Mouse (Mus musculus) erythroblast, embryonic 14.5 days (primary cell): ENCODE results near the gene Alk. TPM values are rescaled to one million over a fixed set of nuclear protein-coding genes. Genes with fewer than 3 reads are reported as not detected.

ENCODE experiments used
- H3K27me3 ChIP-seq: 2 replicates; pipeline ENCODE4 v1.6.1; 2012; ENCODE audit warnings: inconsistent platforms; ENCODE audit not compliant: control insufficient read depth
- H3K36me3 ChIP-seq: 2 replicates; pipeline ENCODE4 v1.6.1; 2012; ENCODE audit warnings: mild to moderate bottlenecking, inconsistent platforms; ENCODE audit not compliant: control insufficient read depth
- H3K4me1 ChIP-seq: 2 replicates; pipeline ENCODE4 v1.6.1; 2012; ENCODE audit warnings: inconsistent platforms; ENCODE audit not compliant: control insufficient read depth
- H3K4me3 ChIP-seq: replicated peaks from 2 replicates; pipeline ENCODE3; 2012; ENCODE audit warnings: moderate library complexity, mild to moderate bottlenecking, inconsistent platforms
- H3K9me3 ChIP-seq: 2 replicates; pipeline ENCODE4 v1.6.1; 2012; ENCODE audit warnings: low read length, inconsistent platforms, mixed read lengths; ENCODE audit not compliant: control insufficient read depth
- GATA1 ChIP-seq: IDR thresholded peaks from 2 replicates; pipeline ENCODE4 v1.6.1; 2012; ENCODE audit warnings: low read length, inconsistent platforms, mixed read lengths
- TAL1 ChIP-seq: IDR thresholded peaks from 3 replicates; pipeline ENCODE4 v1.6.1; 2012; ENCODE audit warnings: low read length, inconsistent platforms, mixed read lengths
- polyA plus RNA-seq: library from polyadenylated mRNA; stranded (reverse); fragments of >175 nt; gene quantifications from 2 replicates; pipeline ENCODE4 v1.2.3, GENCODE M21; 2012

The Alk gene
- polyA plus RNA-seq, 1 experiment = not detected

DNA sequence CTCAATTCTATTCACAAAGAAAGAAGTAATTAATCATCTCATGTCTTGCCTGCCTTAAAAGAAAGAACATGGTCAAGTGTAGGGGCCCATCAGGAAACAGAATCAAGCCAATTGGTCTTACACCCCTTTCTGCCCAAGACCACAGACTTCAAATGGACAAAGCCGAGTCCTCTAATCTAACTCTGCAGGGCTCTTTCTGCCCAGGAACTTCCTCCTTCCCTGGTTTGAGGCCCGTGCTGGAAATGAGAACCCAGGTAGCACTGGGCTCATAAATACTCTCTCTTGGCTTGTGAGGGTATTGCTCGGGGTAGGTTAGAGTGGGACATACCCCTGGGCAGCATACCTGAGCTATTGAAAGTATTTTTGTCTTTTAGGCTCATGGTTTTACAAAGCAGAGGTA, 451.4 kb downstream of the Alk start:
- peaks cover 11% of the 10 kb centered on the region for H3K9me3 ChIP-seq
- H3K4me3 ChIP-seq = no peak overlapping the region
- TF ChIP-seq GATA1 (no peak), TAL1 (no peak)
- H3K27me3 ChIP-seq = no peaks in the 10 kb centered on the region
- no peaks in the 10 kb centered on the region for H3K36me3 ChIP-seq
- no peaks in the 10 kb centered on the region for H3K4me1 ChIP-seq

DNA sequence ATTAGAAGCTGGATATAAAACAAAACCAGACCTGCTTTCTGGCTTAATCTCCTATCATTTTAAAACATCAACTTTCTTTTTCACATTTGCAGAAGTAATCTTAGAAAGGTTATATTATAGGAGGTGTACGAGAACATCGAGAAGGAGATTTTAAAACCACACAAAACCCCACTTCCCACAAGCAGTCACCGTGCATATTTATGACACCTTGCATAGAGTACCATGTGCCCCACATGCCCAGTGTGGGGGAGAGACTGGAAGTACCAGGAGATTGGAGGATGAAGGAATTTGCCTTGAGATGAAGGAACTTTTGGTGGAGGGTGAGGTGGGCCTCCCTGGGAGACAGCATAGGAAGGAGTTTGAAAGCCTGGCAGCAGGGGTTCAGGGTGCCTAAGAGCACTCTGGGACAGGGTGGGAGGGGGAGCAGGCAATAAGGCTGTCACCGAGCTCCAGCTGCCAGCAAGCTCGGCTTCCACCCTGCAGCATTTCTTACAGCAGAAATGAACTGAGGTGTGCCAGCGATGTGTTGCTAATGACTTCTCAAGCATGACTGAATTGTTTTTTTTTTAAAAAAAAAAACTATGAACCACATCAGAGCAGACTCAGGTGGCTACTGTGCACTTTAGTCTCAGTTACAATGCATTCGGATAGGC, 459.4 kb downstream of the Alk start:
- Histone ChIP-seq H3K27me3 (no peaks in the 10 kb centered on the region), H3K4me3 (no peak overlapping the region), H3K9me3 (peaks cover 21% of the 10 kb centered on the region), H3K36me3 (no peaks in the 10 kb centered on the region), H3K4me1 (no peaks in the 10 kb centered on the region)
- TF ChIP-seq GATA1 (no peak), TAL1 (no peak)

DNA sequence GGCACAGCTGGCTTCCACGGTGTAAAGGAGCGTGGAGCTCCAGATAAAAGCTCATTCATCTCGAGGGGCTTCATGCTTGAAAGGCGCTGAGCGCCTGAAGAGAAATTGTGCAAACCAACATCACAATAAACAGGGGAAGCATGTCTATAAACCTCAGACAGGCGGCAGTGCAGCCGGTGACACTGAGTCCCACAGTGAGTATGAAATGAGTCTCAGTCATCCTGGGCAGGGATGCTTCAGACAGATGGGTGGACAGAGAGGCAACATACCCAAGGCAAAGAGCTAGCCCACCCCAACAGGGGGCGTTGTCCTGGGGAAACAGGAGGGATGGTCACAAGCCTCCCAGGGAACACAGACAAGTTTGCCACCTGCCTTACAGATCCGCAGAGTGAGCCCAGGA, 460.0 kb downstream of the Alk start:
- Histone ChIP-seq H3K9me3 (peaks cover 19% of the 10 kb centered on the region), H3K4me3 (no peak overlapping the region), H3K4me1 (no peaks in the 10 kb centered on the region), H3K36me3 (no peaks in the 10 kb centered on the region), H3K27me3 (no peaks in the 10 kb centered on the region)
- TF ChIP-seq GATA1 (no peak), TAL1 (no peak)

DNA sequence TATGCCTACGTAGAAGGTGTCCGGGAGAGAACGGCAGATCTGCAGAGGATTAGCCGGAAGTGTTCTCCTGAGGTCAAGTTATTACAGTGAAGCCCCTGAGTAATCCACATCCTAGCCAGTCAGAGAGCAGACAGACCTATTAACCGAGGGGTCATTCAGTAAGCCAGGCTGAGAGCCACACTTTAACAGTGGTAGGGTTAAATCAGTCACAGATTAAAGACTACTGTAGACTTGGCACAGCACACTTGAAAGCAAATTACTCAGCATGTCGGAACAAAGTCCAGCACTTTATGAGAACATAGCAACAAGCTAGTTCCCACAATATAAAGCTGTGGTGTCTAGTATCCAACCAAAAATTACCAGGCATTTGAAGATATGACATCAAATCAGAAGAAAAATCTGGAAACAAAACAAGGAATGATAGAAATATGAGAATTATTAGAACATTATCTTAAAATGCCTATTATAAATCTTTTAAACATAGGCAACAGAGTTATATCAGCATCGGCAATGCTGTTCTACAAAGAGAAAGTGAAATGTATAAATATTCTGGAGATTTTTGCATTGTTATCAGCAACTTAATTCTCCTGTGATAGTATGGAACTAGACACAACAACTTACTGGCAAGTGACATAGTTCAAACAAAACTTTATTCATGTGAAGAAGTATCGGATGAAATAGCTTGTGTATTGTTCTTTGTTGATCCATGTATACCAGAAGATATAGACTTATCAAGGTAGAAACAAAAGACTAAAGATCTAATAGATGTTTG, 472.1 kb downstream of the Alk start:
- no peaks in the 10 kb centered on the region for H3K27me3 ChIP-seq
- peaks cover 19% of the 10 kb centered on the region for H3K9me3 ChIP-seq
- H3K4me1 ChIP-seq = no peaks in the 10 kb centered on the region
- H3K4me3 ChIP-seq = no peak overlapping the region
- no peaks in the 10 kb centered on the region for H3K36me3 ChIP-seq
- TF ChIP-seq GATA1 = no peak
- TF ChIP-seq TAL1 = no peak

DNA sequence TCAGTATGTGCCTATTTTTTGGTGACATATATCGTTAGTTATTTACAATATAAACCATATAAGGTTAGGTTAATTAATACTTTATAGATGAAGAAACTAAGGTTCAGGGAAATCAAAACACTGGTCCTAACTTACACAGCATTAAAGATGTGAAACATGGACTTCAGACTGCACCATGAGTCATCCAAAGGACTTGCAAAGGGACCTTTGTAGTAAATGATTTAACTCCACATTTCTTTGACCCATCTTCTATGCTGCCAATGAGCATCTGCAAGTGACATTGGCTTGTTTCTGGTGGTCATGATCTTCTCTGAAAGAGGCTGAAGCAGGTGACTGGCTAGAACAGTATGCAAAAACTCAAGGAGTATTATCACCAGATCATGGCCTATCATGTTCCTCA, 482.8 kb downstream of the Alk start:
- TF ChIP-seq GATA1 = no peak
- no peak for TF ChIP-seq TAL1
- peaks cover 2% of the 10 kb centered on the region; the same call in 1 of the 2 replicates for H3K9me3 ChIP-seq
- H3K4me3 ChIP-seq = no peak overlapping the region
- H3K36me3 ChIP-seq = no peaks in the 10 kb centered on the region
- H3K4me1 ChIP-seq = no peaks in the 10 kb centered on the region
- no peaks in the 10 kb centered on the region for H3K27me3 ChIP-seq

DNA sequence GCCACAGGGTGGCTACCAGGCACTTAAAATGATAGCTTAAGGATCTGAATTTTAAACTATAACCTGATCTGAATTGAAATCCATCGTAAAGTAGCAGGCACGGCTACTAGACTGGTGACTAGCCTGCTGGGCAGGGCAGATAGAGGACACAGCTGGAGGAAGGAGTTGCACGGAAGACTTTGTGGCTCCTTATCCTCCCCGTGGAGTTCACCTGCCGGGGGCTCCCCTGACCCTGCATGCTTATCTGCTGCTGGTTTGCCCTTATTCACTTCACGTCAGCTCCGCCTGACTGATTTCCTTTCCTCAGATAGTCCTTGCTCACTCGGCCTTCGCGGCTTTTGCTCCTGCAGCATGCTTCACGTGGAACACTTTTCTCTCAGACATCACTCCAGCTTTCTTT, 484.1 kb downstream of the Alk start:
- Histone ChIP-seq H3K27me3 (no peaks in the 10 kb centered on the region), H3K4me1 (no peaks in the 10 kb centered on the region), H3K4me3 (no peak overlapping the region), H3K9me3 (peaks cover 2% of the 10 kb centered on the region; the same call in 1 of the 2 replicates), H3K36me3 (no peaks in the 10 kb centered on the region)
- no peak for TF ChIP-seq GATA1
- no peak for TF ChIP-seq TAL1

DNA sequence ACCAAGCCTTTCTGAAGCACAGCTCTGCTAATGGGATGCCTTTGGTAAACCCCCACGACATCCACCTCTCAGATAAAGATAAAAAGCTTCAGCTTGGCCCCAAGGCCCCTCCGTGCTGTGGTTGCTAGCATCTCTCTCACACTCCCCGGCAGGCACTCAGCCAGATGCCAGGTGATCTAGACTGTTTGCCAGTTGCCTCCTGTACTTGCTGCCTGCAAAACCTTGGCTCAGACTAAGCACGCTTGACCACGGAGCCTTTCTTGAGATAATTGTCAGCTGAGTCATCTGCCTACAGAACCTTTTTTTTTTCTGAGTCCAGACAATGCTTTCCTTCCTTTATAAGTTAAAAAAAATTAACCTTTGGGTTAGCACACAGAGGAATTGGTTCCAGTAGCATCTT, 486.1 kb downstream of the Alk start:
- Histone ChIP-seq H3K9me3 (peaks cover 4% of the 10 kb centered on the region), H3K36me3 (no peaks in the 10 kb centered on the region), H3K4me3 (no peak overlapping the region), H3K4me1 (no peaks in the 10 kb centered on the region), H3K27me3 (no peaks in the 10 kb centered on the region)
- TF ChIP-seq TAL1 = no peak
- no peak for TF ChIP-seq GATA1

DNA sequence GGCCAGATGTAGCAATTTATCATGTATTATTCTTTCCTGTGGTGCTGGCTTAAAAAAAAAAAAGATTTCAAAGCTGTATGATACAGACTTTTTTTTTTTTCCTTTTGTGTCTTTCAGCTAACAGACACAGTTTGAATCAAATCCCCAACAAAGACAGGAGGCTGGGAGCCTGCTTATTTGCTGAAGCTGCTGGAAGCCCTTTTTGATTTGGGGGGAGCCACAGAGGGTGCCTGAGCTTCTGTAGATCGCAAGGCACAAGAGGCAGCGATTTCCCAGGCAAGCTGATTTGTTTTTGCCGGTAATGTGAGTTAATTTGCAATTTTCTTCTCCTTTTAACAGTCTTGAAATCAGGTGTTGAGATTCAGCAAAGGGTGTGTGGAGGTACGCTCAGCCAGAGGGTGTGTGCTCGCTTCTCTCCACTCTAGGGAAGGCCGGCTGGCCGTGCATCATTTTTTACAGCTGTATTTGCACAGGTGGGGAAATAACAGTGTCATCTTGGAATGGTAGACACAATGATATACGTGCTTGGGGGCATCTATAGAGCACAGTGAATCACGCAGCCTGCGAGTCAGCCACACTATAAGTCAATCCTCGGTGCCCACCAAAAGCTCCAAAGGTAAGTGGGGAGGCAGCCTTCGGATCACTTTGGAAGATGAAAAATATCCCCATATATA, 489.0 kb downstream of the Alk start:
- no peaks in the 10 kb centered on the region for H3K4me1 ChIP-seq
- H3K36me3 ChIP-seq = no peaks in the 10 kb centered on the region
- no peak overlapping the region for H3K4me3 ChIP-seq
- H3K9me3 ChIP-seq = peaks cover 8% of the 10 kb centered on the region
- H3K27me3 ChIP-seq = no peaks in the 10 kb centered on the region
- TF ChIP-seq GATA1 = no peak
- no peak for TF ChIP-seq TAL1

DNA sequence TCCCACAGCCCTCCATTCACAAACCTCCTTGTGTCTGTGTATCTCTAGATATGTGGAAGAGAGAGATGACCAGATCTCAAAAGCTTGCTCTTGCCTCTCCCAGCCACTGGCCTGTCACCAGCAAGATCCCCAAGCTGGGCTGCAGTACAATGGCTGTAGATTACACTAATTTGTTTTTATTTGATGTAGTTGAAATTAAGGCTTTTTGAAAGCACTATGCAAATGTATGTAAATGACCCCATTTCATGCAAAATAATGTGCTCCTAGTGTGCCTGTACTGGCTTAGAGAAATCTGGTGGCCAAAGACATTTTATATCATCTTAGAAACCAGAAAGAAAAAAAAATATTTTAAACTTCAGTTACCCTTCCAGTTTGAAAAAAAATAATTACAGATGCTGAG, 492.4 kb downstream of the Alk start:
- H3K9me3 ChIP-seq = peaks cover 10% of the 10 kb centered on the region
- no peaks in the 10 kb centered on the region for H3K27me3 ChIP-seq
- no peaks in the 10 kb centered on the region for H3K36me3 ChIP-seq
- H3K4me1 ChIP-seq = no peaks in the 10 kb centered on the region
- no peak overlapping the region for H3K4me3 ChIP-seq
- TF ChIP-seq GATA1 = no peak
- TF ChIP-seq TAL1 = no peak

DNA sequence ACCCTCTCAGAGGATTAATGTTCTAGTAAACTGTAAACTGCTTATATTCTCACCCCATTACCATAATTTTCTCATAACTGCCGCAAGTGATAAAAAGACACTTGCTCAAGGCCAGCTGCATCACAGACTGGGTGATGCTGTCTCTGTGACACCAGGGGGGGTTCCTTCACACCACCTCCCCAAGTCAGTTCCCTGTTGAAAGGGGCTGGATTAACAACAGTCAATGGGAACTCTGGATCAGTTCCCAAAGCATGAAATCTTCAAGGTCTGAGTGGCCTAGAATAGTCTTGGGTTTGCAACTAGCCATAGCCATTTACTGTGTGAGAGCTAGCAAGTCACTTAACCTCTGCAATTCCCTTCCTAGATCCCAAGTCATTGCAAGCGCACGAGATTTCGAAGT, 492.9 kb downstream of the Alk start:
- no peaks in the 10 kb centered on the region for H3K27me3 ChIP-seq
- no peaks in the 10 kb centered on the region for H3K36me3 ChIP-seq
- H3K4me3 ChIP-seq = no peak overlapping the region

More for the DNA sequence above, 492.9 kb downstream of the Alk start:
- TF ChIP-seq GATA1 (no peak), TAL1 (no peak)
- H3K9me3 ChIP-seq = peaks cover 10% of the 10 kb centered on the region
- no peaks in the 10 kb centered on the region for H3K4me1 ChIP-seq
